Mouse (Mus musculus): ENCODE measurements around the gene Clec12b.

DNA sequence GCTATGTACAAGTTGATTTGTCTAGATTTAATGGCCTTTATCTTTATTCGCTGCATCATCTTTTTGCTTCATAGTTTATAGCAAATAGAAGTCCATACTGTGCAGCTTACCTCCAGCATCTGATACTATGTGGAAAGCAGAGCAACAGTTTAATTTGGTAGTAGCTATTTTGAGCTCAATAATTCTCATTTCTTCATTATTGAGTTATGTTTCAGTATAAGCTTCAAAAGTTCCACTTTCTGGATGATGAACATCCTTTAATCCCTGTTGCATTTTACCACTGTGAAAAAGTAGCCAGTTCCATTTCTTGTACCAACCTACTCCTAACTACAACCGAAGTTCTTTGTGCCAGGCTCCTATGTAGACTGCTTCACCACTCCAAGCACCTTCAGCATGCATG, 22.9 kb upstream of the Clec12b start, which contains the start of gene Clec9a:
- TF ChIP-seq CTCF (conservative IDR thresholded peaks at IDR 0.05; ENCODE audit: insufficient read depth, insufficient read length, low read depth, low read length) (no peak), POLR2A (IDR thresholded peaks at IDR 0.05; ENCODE audit: low read depth, low read length) (no peak)

Measured in kidney, adult 2 months (tissue).